Mouse (Mus musculus) embryonic facial prominence, embryonic 13.5 days (tissue): ENCODE measurements at regions not wholly inside any gene's neighbourhood (a gene's known extent, or its start where the extent isn't known, plus 50 kb on each side); places are given as distances from the start of the nearest gene placed in this dataset.

Experiments
- ATAC-seq: fragments of 200-750 bp; cut with Nextera tagmentation; 2 replicates; pipeline ENCODE4 v1.8.0; 2017; ENCODE audit warnings: low read depth; ENCODE audit not compliant: insufficient number of reproducible peaks, insufficient read depth, low FRiP score, low TSS enrichment
- H3K27ac ChIP-seq: fragments of 300-500 bp; sonication (generic); 2 replicates; pipeline ENCODE4 v1.5.1; 2015; ENCODE audit warnings: moderate library complexity, mild to moderate bottlenecking, inconsistent platforms
- H3K27me3 ChIP-seq: fragments of 300-500 bp; sonication (generic); 2 replicates; pipeline ENCODE4 v1.6.1; 2015; ENCODE audit warnings: mild to moderate bottlenecking, inconsistent platforms
- H3K36me3 ChIP-seq: fragments of 300-500 bp; sonication (generic); 2 replicates; pipeline ENCODE4 v1.6.1; 2015; ENCODE audit warnings: mild to moderate bottlenecking, inconsistent platforms
- H3K4me1 ChIP-seq: fragments of 300-500 bp; sonication (generic); 2 replicates; pipeline ENCODE4 v1.6.1; 2015; ENCODE audit warnings: inconsistent platforms
- H3K4me2 ChIP-seq: fragments of 300-500 bp; sonication (generic); 2 replicates; pipeline ENCODE4 v1.6.1; 2015; ENCODE audit warnings: moderate library complexity, mild to moderate bottlenecking, inconsistent platforms
- H3K4me3 ChIP-seq: fragments of 300-500 bp; sonication (generic); 2 replicates; pipeline ENCODE4 v1.5.1; 2015; ENCODE audit warnings: mild to moderate bottlenecking, inconsistent platforms
- H3K9ac ChIP-seq: fragments of 300-500 bp; sonication (generic); 2 replicates; pipeline ENCODE4 v1.6.1; 2015; ENCODE audit warnings: mild to moderate bottlenecking, inconsistent platforms
- H3K9me3 ChIP-seq: fragments of 300-500 bp; sonication (generic); 2 replicates; pipeline ENCODE4 v1.6.1; 2016; ENCODE audit warnings: inconsistent platforms
- WGBS: fragments of 180-500 bp; shearing (Covaris S2); methylation state at CpG from one replicate; pipeline ENCODE4 v1.1.7; 2015; ENCODE audit warnings: mixed read lengths; 5-methylcytosine and 5-hydroxymethylcytosine counted together

- Histone ChIP-seq H3K4me3 (no peak overlapping the region), H3K9ac (no peak overlapping the region), H3K27me3 (no peaks in the 10 kb centered on the region), H3K4me2 (no peak overlapping the region), H3K27ac (no peak overlapping the region), H3K4me1 (no peaks in the 10 kb centered on the region), H3K9me3 (no peaks in the 10 kb centered on the region), H3K36me3 (no peaks in the 10 kb centered on the region)
- WGBS, result 73% methylated on average over 2 of the region's 2 CpGs
- ATAC-seq, result no peak
These were observed 658.3 kb downstream of the 1190002N15Rik start for GRCm38 (mm10) chr9:93879572-93879971.

GRCm38 (mm10) chr9:93870778-93871177 is 667.1 kb downstream of the 1190002N15Rik start:
- Histone ChIP-seq H3K4me2 (no peak overlapping the region), H3K9ac (no peak overlapping the region), H3K4me1 (no peaks in the 10 kb centered on the region), H3K9me3 (no peaks in the 10 kb centered on the region), H3K27me3 (no peaks in the 10 kb centered on the region), H3K27ac (no peak overlapping the region), H3K36me3 (no peaks in the 10 kb centered on the region), H3K4me3 (no peak overlapping the region)
- ATAC-seq, result no peak
- WGBS, result 49% methylated on average over 7 of the region's 7 CpGs

- Histone ChIP-seq H3K4me2 (no peak overlapping the region), H3K27me3 (no peaks in the 10 kb centered on the region), H3K27ac (no peak overlapping the region), H3K9me3 (no peaks in the 10 kb centered on the region), H3K9ac (no peak overlapping the region), H3K36me3 (no peaks in the 10 kb centered on the region), H3K4me1 (no peaks in the 10 kb centered on the region), H3K4me3 (no peak overlapping the region)
- WGBS, result 76% methylated on average over 2 of the region's 2 CpGs
- no peak for ATAC-seq
These were observed 679.9 kb downstream of the 1190002N15Rik start for GRCm38 (mm10) chr9:93857937-93858336.

GRCm38 (mm10) chr9:93846411-93846810 is 691.5 kb downstream of the 1190002N15Rik start:
- H3K4me1 ChIP-seq, result no peaks in the 10 kb centered on the region
- H3K9ac ChIP-seq, result no peak overlapping the region
- H3K27ac ChIP-seq, result no peak overlapping the region
- H3K27me3 ChIP-seq, result no peaks in the 10 kb centered on the region
- no peak for ATAC-seq
- no peaks in the 10 kb centered on the region for H3K36me3 ChIP-seq
- no peak overlapping the region for H3K4me3 ChIP-seq
- H3K9me3 ChIP-seq, result no peaks in the 10 kb centered on the region
- no peak overlapping the region for H3K4me2 ChIP-seq

- WGBS, result 69% methylated on average over 5 of the region's 5 CpGs
- no peaks in the 10 kb centered on the region for H3K4me1 ChIP-seq
- no peak overlapping the region for H3K4me2 ChIP-seq
These were observed 694.0 kb downstream of the 1190002N15Rik start for GRCm38 (mm10) chr9:93843869-93844268.

More at GRCm38 (mm10) chr9:93843869-93844268, 694.0 kb downstream of the 1190002N15Rik start:
- Histone ChIP-seq H3K36me3 (no peaks in the 10 kb centered on the region), H3K9ac (no peak overlapping the region), H3K27me3 (no peaks in the 10 kb centered on the region), H3K27ac (no peak overlapping the region), H3K9me3 (no peaks in the 10 kb centered on the region), H3K4me3 (no peak overlapping the region)
- no peak for ATAC-seq
